Mouse (Mus musculus): ENCODE data around the gene Pjvk.
"Not testable (repeated sequence)": the region's sequence is repeated elsewhere in the genome, so short reads cannot be mapped to it uniquely, and the experiment has no call there.

The Pjvk gene

DNA sequence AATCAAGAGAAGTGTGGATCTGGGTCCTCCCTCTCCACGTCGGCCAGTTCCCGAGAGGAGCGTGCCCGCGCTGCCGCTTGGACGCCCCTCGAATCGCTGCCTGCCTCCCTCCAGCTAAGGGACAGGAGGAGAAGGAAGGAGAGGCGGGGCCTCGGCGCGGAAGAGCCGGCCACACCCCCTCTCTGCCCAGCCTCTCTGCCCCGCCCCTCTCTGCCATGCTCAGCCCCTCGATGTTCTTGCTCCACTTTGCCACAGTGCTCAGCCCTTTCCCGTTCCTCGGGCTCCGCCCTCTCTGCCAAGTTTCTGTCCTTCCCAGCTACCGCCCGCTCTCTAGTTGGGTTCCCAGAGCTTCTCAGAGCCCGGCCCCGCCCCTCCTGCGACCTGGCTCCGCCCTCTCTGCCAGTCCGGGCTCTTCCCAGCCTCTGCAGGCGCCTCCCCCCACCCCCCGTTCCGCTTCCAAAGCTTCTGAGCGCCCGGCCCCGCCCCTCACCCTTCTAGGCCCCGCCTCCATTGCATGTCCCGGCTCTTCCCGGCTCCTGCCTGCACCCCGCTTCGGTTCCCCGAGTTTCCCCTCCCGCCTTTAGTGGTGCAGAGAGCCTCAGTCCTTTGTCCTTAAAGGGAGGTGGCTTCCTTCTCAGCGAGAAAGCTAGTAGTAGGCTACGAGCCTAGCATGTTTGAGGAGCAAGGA, at the start of gene Pjvk, which contains the start of gene Prkra:
Gene Pjvk (plus strand): TSS at position 594 of the 688 bp plus-strand sequence.
Gene Prkra (minus strand): TSS at position 133 of the 688 bp plus-strand sequence.
- peak; percentile 99 for DNase-seq

DNA sequence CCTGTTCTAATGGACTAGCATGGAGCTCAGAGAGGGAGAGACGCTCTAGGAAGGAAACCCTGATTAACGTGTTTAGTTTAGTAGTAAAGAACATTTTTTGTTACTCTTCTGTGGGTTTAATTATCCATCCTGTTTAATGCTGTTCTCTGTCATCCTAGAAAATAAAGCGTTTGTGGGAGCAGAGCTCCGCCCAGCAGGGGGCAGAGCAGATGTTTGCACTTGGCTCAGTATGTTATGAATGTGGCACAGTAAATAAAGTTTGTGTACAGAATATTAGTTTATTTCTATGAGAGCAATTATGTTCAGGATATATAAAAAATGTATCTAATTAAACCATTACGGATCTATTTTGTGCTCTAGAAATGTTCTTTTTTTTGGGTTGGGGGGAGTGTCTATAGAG, 49.1 kb upstream of the Pjvk start:
- no peak for DNase-seq

- DNase-seq = no peak
Observed at GRCm38 (mm10) chr2:76602256-76602655, 46.0 kb upstream of the Pjvk start.

DNA sequence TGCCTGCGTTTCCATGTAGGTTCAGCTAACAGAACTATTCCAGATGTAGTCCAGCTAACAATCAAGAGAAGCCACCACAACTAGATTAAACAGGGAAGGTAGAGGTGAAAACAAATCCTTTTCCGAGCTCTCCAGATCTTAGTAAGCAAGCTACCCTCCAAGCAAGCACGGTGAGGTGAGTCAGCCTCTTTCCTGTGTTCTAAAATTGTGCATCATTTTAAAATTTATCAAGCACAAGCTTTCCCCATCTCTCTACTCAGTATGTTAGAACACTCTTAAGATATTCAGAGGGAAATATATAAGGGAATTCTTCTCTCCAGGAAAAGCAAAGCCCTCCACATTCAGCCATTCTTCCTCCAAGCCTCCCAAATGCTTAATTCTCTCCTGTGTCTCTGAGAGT, 41.6 kb upstream of the Pjvk start:
- DNase-seq = no peak

- no peak for DNase-seq
Observed at GRCm38 (mm10) chr2:76610326-76611104, 37.8 kb upstream of the Pjvk start.

- DNase-seq = no peak
Observed at GRCm38 (mm10) chr2:76611996-76612395, 36.3 kb upstream of the Pjvk start.

GRCm38 (mm10) chr2:76618078-76618477, 30.2 kb upstream of the Pjvk start:
- DNase-seq = peak; percentile 71

- DNase-seq = no peak
Observed at GRCm38 (mm10) chr2:76620188-76620587, 28.1 kb upstream of the Pjvk start.

- DNase-seq = no peak
Observed at GRCm38 (mm10) chr2:76621724-76622123, 26.6 kb upstream of the Pjvk start.

GRCm38 (mm10) chr2:76622316-76622715, 26.0 kb upstream of the Pjvk start:
- not testable (repeated sequence) for DNase-seq

GRCm38 (mm10) chr2:76630293-76630692, 18.0 kb upstream of the Pjvk start:
- DNase-seq = no peak

GRCm38 (mm10) chr2:76631600-76631999, 16.7 kb upstream of the Pjvk start:
- no peak for DNase-seq

- DNase-seq = no peak
Observed at GRCm38 (mm10) chr2:76639637-76640036, 8.6 kb upstream of the Pjvk start.

GRCm38 (mm10) chr2:76643801-76644200, 4.5 kb upstream of the Pjvk start:
- no peak for DNase-seq

GRCm38 (mm10) chr2:76647441-76647869, 821 bp upstream of the Pjvk start:
- peak; percentile 84 for DNase-seq

- peak; percentile 44 for DNase-seq
Observed at GRCm38 (mm10) chr2:76648666-76649141, 428 bp downstream of the Pjvk start.

- DNase-seq = no peak
Observed at GRCm38 (mm10) chr2:76653070-76653469, 4.8 kb downstream of the Pjvk start.

GRCm38 (mm10) chr2:76654646-76655045, 6.4 kb downstream of the Pjvk start:
- DNase-seq = no peak

DNA sequence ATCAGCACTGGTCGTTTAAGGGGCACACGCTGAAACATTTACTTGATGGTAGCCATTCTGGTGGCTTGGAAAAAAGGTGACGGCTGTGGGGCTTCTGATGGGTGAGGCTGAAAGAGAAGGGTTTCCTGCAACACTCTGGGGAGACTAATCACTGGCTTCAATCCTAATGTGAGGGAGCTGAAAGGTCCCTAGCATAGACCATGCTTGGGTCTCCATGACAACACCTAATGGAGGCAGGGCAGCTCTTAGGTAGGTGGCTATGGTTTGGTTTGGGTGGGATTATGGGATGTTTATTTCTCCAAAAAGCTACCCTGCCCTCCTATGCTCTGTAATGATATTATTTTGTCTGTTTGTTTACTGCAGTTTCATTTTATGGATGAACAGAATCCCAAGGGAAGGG, 7.2 kb downstream of the Pjvk start:
- DNase-seq = no peak

GRCm38 (mm10) chr2:76655982-76656381, 7.7 kb downstream of the Pjvk start:
- peak; percentile 40 for DNase-seq

DNA sequence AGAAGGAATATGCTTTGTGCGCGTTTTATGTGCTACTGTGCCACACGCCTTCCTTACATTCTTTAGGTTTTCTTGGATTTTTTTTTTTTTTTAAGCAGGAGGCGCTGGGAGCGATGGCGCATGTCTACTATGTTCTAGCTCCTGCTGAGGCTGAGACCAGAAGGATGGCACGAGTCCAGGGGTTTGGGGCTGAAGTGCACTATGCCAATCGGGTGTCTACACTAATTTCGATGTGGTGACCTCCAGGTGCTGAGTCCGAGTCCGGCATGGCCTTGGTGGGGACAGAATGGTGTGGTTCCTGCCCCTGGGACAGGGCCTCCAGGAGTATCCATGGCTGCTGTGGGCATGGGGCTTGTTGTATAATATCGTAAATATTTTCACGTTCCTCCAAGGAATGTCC, 10.3 kb downstream of the Pjvk start:
- no peak for DNase-seq

DNA sequence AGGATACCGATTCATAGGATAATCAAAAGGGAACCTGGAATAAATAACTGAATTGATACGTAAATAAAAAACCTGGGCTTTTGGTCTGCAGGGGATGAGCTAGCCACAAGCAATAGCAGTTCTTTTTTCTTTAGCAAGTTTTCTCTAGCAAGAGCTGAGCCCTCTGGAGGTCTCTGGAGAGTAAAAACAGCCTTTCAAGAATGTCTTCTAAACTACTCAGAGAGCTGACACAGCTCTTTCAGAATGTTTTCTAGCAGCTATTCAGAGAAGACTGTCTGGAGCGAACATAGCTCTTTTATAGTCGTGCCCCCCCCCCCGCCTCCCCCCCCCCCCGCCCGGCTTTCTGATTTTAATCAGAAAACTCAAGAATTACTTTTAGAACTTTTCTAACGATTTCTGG, 11.1 kb downstream of the Pjvk start:
- peak; percentile 10 for DNase-seq

DNA sequence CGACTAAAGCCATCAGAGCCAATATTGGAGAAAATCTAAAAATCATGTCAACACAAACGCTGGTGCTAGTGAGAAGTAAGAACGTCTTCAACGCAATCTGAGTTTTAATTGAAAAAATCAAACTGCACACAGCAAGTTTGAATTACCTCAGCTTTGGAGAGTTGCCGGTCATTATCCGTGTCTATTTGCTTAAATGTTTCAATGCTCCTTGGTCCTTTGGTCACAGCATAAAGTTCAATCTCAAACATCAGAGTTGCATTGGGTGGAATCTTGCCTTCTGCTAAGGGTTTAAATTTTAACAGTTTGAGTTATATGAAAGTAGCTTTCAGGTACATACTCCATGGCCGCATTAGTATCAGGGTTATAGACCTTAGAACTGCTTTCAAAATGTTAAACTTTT, 17.3 kb downstream of the Pjvk start:
- no peak for DNase-seq

DNA sequence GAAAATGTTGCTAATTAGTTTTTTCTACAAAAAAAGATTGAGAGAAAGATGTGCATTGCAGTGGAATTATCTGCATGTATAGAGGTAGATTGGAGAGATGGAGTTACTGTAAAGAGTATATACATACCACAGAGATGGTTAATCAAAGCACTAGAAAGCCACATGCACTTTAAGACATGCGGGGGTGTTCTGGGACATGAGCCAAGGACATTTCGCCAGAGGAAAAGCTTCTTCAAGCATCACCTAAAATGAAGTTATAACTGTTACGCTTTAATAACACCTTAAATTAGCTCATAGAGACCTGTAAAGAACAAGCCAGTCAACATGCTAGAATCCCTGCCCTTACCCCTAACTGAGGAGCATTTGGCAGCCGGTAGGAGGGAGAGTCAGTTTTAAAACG, 18.9 kb downstream of the Pjvk start:
- DNase-seq = no peak
